Mouse (Mus musculus) ES-Bruce4 (cell line): ENCODE data around the gene Pgm1.

Experiments
- CTCF ChIP-seq: IDR thresholded peaks from one replicate; pipeline ENCODE4 v1.8.1; 2011; ENCODE audit warnings: low read depth, low read length
- EP300 ChIP-seq: IDR thresholded peaks from 2 replicates; pipeline ENCODE4 v1.6.1; 2011; ENCODE audit warnings: low read depth, low read length; ENCODE audit not compliant: insufficient read depth
- POLR2A ChIP-seq: IDR thresholded peaks from one replicate; pipeline ENCODE4 v1.8.1; 2011; ENCODE audit warnings: low read length; ENCODE audit not compliant: insufficient read depth

DNA sequence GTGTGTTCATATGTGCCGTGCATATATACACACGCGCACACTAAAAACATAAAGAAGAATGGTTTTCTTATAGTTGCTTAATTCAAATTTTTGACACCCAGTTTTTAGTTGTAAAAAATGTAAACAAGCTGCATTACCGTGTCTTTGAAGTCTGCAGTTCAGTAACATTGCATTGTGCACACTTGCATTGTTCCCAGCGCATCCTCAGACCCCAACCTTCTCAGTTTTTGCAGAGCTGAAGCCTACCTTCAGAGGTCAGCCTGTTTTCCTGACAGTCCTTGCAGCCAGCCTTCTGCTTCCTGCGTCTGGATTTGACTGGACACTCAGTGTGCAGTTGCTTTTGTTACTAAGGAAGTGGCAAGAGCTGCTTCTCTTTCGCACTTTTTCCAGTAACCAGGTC lies 55.9 kb downstream of the Pgm1 start:
- no peak for TF ChIP-seq POLR2A
- no peak for TF ChIP-seq CTCF
- TF ChIP-seq EP300: no peak
